Mouse (Mus musculus) ES-Bruce4 (cell line): ENCODE data around the gene Mn1.

Experiments
- CTCF ChIP-seq: IDR thresholded peaks from one replicate; pipeline ENCODE4 v1.8.1; 2011; ENCODE audit warnings: low read depth, low read length
- EP300 ChIP-seq: IDR thresholded peaks from 2 replicates; pipeline ENCODE4 v1.6.1; 2011; ENCODE audit warnings: low read depth, low read length; ENCODE audit not compliant: insufficient read depth
- POLR2A ChIP-seq: IDR thresholded peaks from one replicate; pipeline ENCODE4 v1.8.1; 2011; ENCODE audit warnings: low read length; ENCODE audit not compliant: insufficient read depth

GRCm38 (mm10) chr5:111425813-111426212 is 8.7 kb downstream of the Mn1 start:
- TF ChIP-seq CTCF (no peak), POLR2A (no peak), EP300 (no peak)
